Comparison of ENCODE assay signal across 22 mouse cellular contexts in genomic region chr17:83061843-83062242, GRCm38 (mm10).
DNase-seq lines count a peak whose midpoint lies in the region; ATAC-seq and TF ChIP-seq lines count a peak whose summit lies in the region.
"Had no signal": no experiment of that assay in that cellular context is flagged by ENCODE, and none has a peak within 500 bp of the region (broad histone marks: within the 10 kb centered on the region; RNA-seq: fewer than 3 reads in every experiment).

No protein-coding gene starts in this region.

- H3K4me2 ChIP-seq in forebrain, postnatal 0 days (ENCODE audit: low read depth): no peak overlapping the region
- no peak overlapping the region for H3K4me2 ChIP-seq in forebrain, embryonic 11.5 days (ENCODE audit: low read depth, low read length, severe bottlenecking)
- no peak overlapping the region for H3K4me2 ChIP-seq in limb, embryonic 11.5 days (ENCODE audit: low read depth, severe bottlenecking)
- H3K4me2 ChIP-seq in stomach, postnatal 0 days (replicated peaks; ENCODE audit: low read depth): no peak overlapping the region
- H3K4me2 ChIP-seq: embryonic facial prominence, embryonic 13.5 days; forebrain, embryonic 13.5 days; heart, embryonic 15.5 days; hindbrain, embryonic 13.5 days; intestine, embryonic 15.5 days had no signal

- ATAC-seq in forebrain, postnatal 0 days: no peak
- no peak for ATAC-seq in forebrain, embryonic 11.5 days (replicated peaks; ENCODE audit: low FRiP score)
- no peak for ATAC-seq in limb, embryonic 11.5 days (ENCODE audit: insufficient number of reproducible peaks, low FRiP score, low TSS enrichment, low read depth)
- no peak for ATAC-seq in stomach, postnatal 0 days (ENCODE audit: low FRiP score, low TSS enrichment)
- ATAC-seq: forebrain, embryonic 13.5 days; intestine, embryonic 15.5 days had no signal

- H3K4me3 ChIP-seq in forebrain, postnatal 0 days (ENCODE audit: low read depth, low read length): no peak overlapping the region
- H3K4me3 ChIP-seq in forebrain, embryonic 11.5 days (ENCODE audit: low read depth, low read length): no peak overlapping the region
- H3K4me3 ChIP-seq in embryonic facial prominence, embryonic 10.5 days: no peak overlapping the region
- no peak overlapping the region for H3K4me3 ChIP-seq in limb, embryonic 11.5 days (ENCODE audit: low read depth, low read length)
- H3K4me3 ChIP-seq in stomach, postnatal 0 days (ENCODE audit: low read depth, low read length): no peak overlapping the region
- H3K4me3 ChIP-seq: embryonic facial prominence, embryonic 13.5 days; forebrain, embryonic 13.5 days; heart, embryonic 10.5 days; heart, embryonic 15.5 days; hindbrain, embryonic 13.5 days; intestine, embryonic 15.5 days had no signal

- no peaks in the 10 kb centered on the region for H3K36me3 ChIP-seq in forebrain, postnatal 0 days (ENCODE audit: insufficient read depth)
- no peaks in the 10 kb centered on the region for H3K36me3 ChIP-seq in forebrain, embryonic 11.5 days (ENCODE audit: control insufficient read depth, insufficient read depth, low read length)
- no peaks in the 10 kb centered on the region for H3K36me3 ChIP-seq in embryonic facial prominence, embryonic 10.5 days (replicated peaks)
- no peaks in the 10 kb centered on the region for H3K36me3 ChIP-seq in limb, embryonic 11.5 days (ENCODE audit: control insufficient read depth, insufficient read depth, low read length)
- no peaks in the 10 kb centered on the region for H3K36me3 ChIP-seq in stomach, postnatal 0 days (ENCODE audit: control insufficient read depth, insufficient read depth, low read length)
- H3K36me3 ChIP-seq: embryonic facial prominence, embryonic 13.5 days; heart, embryonic 10.5 days; heart, embryonic 15.5 days; hindbrain, embryonic 13.5 days; intestine, embryonic 15.5 days had no signal

- no peak overlapping the region for H3K27ac ChIP-seq in forebrain, postnatal 0 days (ENCODE audit: low read depth, low read length)
- H3K27ac ChIP-seq in forebrain, embryonic 11.5 days (ENCODE audit: low read depth, low read length): no peak overlapping the region
- H3K27ac ChIP-seq in embryonic facial prominence, embryonic 10.5 days (replicated peaks): no peak overlapping the region
- H3K27ac ChIP-seq in limb, embryonic 11.5 days (replicated peaks; ENCODE audit: low read depth, low read length): no peak overlapping the region
- H3K27ac ChIP-seq in stomach, postnatal 0 days (replicated peaks): no peak overlapping the region
- H3K27ac ChIP-seq: embryonic facial prominence, embryonic 13.5 days; forebrain, embryonic 13.5 days; heart, embryonic 10.5 days; heart, embryonic 15.5 days; hindbrain, embryonic 13.5 days; intestine, embryonic 15.5 days had no signal

- no peak overlapping the region for H3K9ac ChIP-seq in forebrain, postnatal 0 days
- H3K9ac ChIP-seq in forebrain, embryonic 11.5 days (ENCODE audit: low read length): no peak overlapping the region
- H3K9ac ChIP-seq in limb, embryonic 11.5 days (ENCODE audit: low read length): no peak overlapping the region
- no peak overlapping the region for H3K9ac ChIP-seq in stomach, postnatal 0 days (ENCODE audit: low read length)
- H3K9ac ChIP-seq: embryonic facial prominence, embryonic 13.5 days; forebrain, embryonic 13.5 days; heart, embryonic 15.5 days; hindbrain, embryonic 13.5 days; intestine, embryonic 15.5 days had no signal

- no peaks in the 10 kb centered on the region for H3K27me3 ChIP-seq in forebrain, postnatal 0 days (ENCODE audit: insufficient read depth, low read length)
- H3K27me3 ChIP-seq in forebrain, embryonic 11.5 days (ENCODE audit: control insufficient read depth, insufficient read depth, low read length): no peaks in the 10 kb centered on the region
- H3K27me3 ChIP-seq in embryonic facial prominence, embryonic 10.5 days (replicated peaks; ENCODE audit: low read depth, poor library complexity, severe bottlenecking): peaks cover 17% of the 10 kb centered on the region
- H3K27me3 ChIP-seq in limb, embryonic 11.5 days (ENCODE audit: control insufficient read depth, insufficient read depth, low read length): no peaks in the 10 kb centered on the region
- no peaks in the 10 kb centered on the region for H3K27me3 ChIP-seq in stomach, postnatal 0 days (ENCODE audit: control insufficient read depth, insufficient read depth, low read length)
- H3K27me3 ChIP-seq: forebrain, embryonic 13.5 days; heart, embryonic 15.5 days; intestine, embryonic 15.5 days had no signal

- H3K4me1 ChIP-seq in forebrain, postnatal 0 days (ENCODE audit: insufficient read depth): no peaks in the 10 kb centered on the region
- no peaks in the 10 kb centered on the region for H3K4me1 ChIP-seq in forebrain, embryonic 11.5 days (replicated peaks; ENCODE audit: control insufficient read depth, insufficient read depth, low read length)
- peaks cover 24% of the 10 kb centered on the region for H3K4me1 ChIP-seq in embryonic facial prominence, embryonic 10.5 days
- no peaks in the 10 kb centered on the region for H3K4me1 ChIP-seq in limb, embryonic 11.5 days (ENCODE audit: control insufficient read depth, insufficient read depth, low read length)
- no peaks in the 10 kb centered on the region for H3K4me1 ChIP-seq in stomach, postnatal 0 days (replicated peaks; ENCODE audit: control insufficient read depth, insufficient read depth)
- H3K4me1 ChIP-seq: embryonic facial prominence, embryonic 13.5 days; heart, embryonic 15.5 days; hindbrain, embryonic 13.5 days had no signal

- no peaks in the 10 kb centered on the region for H3K9me3 ChIP-seq in forebrain, postnatal 0 days (ENCODE audit: low read length)
- no peaks in the 10 kb centered on the region for H3K9me3 ChIP-seq in forebrain, embryonic 11.5 days (ENCODE audit: control insufficient read depth, low read length)
- H3K9me3 ChIP-seq in embryonic facial prominence, embryonic 10.5 days: no peaks in the 10 kb centered on the region
- H3K9me3 ChIP-seq in limb, embryonic 11.5 days (ENCODE audit: control insufficient read depth, low read length): no peaks in the 10 kb centered on the region
- no peaks in the 10 kb centered on the region for H3K9me3 ChIP-seq in stomach, postnatal 0 days (ENCODE audit: control insufficient read depth, low read length)
- H3K9me3 ChIP-seq: embryonic facial prominence, embryonic 13.5 days; forebrain, embryonic 13.5 days; heart, embryonic 10.5 days; heart, embryonic 15.5 days; hindbrain, embryonic 13.5 days; intestine, embryonic 15.5 days had no signal

- TF ChIP-seq CTCF in forebrain, postnatal 0 days (IDR thresholded peaks at IDR 0.05; ENCODE audit: low read depth): no peak
- no peak for TF ChIP-seq CTCF in stomach, postnatal 0 days (IDR thresholded peaks at IDR 0.05; ENCODE audit: low read depth)

- 58% methylated on average over 6 of the region's 6 CpGs for WGBS in forebrain, postnatal 0 days
- 64% methylated on average over 6 of the region's 6 CpGs for WGBS in forebrain, embryonic 11.5 days
- 62% methylated on average over 6 of the region's 6 CpGs for WGBS in embryonic facial prominence, embryonic 10.5 days
- WGBS in limb, embryonic 11.5 days: 45% methylated on average over 6 of the region's 6 CpGs
- 49% methylated on average over 6 of the region's 6 CpGs for WGBS in stomach, postnatal 0 days

- peak; percentile 24 for DNase-seq in forebrain, postnatal 0 days
- DNase-seq in forebrain, embryonic 11.5 days (ENCODE audit: low spot score): no peak
- peak; percentile 59 for DNase-seq in embryonic facial prominence, embryonic 10.5 days (ENCODE audit: low spot score)
- peak; percentile 57 for DNase-seq in limb, embryonic 11.5 days (ENCODE audit: low spot score)
- DNase-seq in spleen, postnatal 10 days (ENCODE audit: low spot score in 2 of 2): no peak
- DNase-seq in thymus, postnatal 4 days: no peak
- DNase-seq in kidney, postnatal 25 days: no peak
- DNase-seq in stomach, postnatal 0 days (ENCODE audit: low spot score): no peak
- DNase-seq: adrenal gland, adult 2 months; adrenal gland, postnatal 25 days; cerebellum, adult 11 months; cerebellum, adult 8-10 months; cerebellum, postnatal 14 days; gastrocnemius, postnatal 10 days; heart, adult 18-20 months; heart, postnatal 14 days had no signal

- no peak for TF ChIP-seq EP300 in stomach, postnatal 0 days (optimal IDR thresholded peaks at IDR 0.05)

Comparison
In these comparisons a context has a peak if more than half of its experiments do, and no peak if none do; other contexts are left out.
1. DNase-seq: peak in forebrain, postnatal 0 days (single experiment), embryonic facial prominence, embryonic 10.5 days (single experiment) and limb, embryonic 11.5 days (single experiment); none in forebrain, embryonic 11.5 days (single experiment), spleen, postnatal 10 days (0 of 2), thymus, postnatal 4 days (single experiment), kidney, postnatal 25 days (0 of 2) and stomach, postnatal 0 days (single experiment).